Mouse (Mus musculus) cerebral cortex, adult 2 months (tissue): ENCODE data around the gene Mrln.

Source experiments
- WGBS: fragments of 180-500 bp; shearing (Covaris S2); methylation state at CpG from one replicate; pipeline ENCODE4 v1.1.7; 2018; 5-methylcytosine and 5-hydroxymethylcytosine counted together

The Mrln gene

DNA sequence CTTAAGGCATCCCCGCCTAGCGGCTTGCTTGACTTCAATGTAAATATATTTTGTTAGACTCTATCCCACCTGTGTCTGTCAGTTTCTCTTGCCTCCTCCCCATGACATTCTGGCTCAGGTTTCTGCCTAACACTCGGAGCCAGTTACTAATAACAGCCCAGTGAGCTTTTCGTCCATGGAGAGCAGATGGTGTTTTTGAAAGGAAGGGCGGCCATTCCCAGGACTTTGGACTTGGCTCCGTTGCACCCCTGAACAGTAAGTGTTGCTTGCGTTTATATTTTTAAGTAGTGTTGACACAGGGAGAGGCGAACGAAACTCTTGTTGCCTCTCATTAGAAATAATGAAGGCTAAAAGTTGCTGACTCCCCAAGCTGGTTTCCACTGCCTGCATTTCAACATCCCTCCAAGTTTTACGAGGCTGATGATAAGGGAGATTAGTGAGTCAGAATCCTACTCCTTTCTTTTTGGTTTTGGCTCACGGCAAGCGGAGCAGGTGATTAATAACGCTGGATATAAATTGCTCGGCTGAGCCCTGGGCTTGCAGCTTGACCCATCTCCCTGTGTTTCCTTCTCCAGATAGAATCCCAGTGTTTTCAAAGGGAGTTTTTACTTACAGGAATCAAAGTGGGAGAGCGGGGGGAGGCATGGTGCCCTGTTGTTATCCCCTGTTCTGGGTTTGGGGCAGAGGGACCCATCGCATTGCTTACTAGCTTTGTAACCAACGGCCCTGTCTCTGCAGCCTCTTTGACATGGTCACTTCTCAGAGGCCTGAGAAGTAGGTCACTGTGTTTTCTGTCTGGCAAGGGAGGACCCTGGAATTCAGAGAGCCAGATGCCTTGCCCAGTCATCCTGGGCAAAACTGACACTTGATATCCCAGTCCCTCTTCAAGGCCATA is at the start of gene Mrln:
Gene Mrln, plus strand, starts transcription at position 160 of the 895 bp plus-strand sequence.
- WGBS = 48% methylated on average over 17 of the region's 17 CpGs

DNA sequence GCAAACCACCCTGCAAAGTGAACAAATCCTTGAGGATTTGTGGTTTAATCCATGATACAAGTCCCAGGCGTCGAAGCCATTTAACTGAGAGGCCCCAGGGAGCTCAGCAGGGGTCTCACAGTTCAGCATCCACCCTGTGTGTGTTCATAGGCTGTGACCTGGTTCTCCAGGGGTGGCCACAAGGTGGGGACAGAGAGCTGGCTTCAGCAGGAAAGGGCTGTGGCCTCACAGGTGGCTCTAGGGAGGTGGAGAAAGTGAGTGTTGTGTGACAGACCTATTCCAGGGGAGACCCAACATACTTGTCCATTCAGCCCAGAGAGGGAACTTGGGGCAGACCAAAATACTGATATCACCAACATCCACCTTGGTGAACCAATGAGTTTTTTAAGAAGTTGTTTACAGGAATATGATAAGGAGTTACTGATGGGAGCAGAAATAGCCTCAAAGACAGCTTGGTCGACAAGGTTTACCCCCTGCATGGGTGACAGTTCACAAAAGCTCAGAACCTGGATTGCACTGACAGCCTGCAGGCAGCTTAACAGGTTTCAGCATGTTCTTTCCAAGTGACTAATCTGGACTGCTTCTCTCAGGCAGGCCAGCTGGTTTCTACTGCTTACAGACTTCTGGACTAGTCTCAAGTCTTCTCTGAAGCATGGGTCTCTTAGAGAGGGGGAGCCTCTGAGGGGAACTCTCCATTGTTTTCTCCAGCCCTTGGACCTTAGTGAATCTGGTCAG is 47.9 kb upstream of the Mrln start:
- 81% methylated on average over 3 of the region's 3 CpGs for WGBS

DNA sequence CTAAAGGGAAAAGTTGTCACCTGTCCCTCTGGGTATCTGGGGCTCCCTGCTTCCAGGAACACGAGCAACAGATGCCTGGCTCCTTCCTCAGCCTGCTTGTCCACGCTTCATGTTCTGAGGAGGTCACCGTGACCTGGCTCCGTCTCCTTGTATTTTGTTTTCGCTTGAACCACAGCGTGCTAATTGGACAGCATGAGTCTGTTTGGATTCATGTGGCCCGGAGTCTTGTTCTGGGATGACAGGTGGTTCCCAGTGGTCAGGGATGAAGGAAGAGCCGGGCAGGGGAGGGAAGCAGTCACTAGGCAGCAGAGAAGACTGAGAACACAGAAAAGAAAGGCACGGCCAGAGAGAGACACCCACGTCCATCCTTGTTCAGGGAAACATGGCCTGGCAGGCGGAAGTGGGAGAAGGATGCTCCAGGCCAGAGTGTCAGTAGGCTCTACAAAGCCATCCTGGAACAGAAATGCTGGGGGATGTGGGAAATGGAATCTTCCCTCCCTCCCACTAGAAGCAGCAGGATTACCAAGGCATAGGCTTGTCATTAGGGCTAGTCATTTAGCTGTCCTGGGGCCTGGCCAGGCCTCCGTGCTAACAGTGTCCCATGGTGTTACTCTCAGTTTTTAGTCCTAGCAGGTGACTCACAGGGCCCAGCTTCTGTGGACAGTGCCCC is 44.7 kb upstream of the Mrln start:
- WGBS = 61% methylated on average over 12 of the region's 12 CpGs

DNA sequence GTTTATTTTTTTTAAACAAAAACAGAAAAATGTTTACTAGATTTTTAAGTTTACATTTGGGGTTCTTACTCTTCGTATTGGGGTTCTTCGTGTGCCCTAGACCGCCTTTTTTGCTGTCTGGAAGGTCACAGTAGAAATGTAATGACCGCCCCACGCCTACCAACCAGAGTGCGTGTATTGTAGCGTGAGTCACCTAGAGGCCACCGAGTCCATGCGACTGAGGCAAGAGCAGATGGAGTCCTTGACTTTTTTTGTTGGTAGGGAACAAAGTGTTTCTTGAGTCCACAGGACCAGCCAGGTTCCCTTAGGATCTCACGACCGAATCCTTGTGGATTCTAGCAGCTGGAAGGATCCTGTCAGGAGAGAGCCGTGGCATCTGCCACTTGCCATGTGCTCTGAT is 43.7 kb upstream of the Mrln start:
- 90% methylated on average over 12 of the region's 12 CpGs for WGBS

DNA sequence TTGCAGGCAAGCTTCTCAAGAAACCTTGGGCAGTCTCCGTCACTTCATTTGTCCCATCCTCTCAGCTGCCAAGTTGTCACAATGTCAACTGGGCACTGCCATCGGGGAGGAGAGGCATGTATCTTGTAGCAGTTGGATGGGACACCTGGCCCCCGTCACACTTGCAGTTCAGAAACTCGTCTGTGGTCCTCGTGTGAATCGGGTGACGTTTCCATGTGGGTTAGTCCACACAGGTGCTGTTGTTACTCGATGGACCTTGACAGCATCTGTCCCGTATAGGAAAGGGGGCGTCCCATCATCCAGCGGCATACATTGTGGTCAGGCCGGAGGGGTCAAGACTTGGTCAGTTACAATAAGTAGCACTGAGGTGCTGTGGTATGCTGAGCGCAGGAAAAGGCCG is 43.0 kb upstream of the Mrln start:
- WGBS = 90% methylated on average over 14 of the region's 14 CpGs

DNA sequence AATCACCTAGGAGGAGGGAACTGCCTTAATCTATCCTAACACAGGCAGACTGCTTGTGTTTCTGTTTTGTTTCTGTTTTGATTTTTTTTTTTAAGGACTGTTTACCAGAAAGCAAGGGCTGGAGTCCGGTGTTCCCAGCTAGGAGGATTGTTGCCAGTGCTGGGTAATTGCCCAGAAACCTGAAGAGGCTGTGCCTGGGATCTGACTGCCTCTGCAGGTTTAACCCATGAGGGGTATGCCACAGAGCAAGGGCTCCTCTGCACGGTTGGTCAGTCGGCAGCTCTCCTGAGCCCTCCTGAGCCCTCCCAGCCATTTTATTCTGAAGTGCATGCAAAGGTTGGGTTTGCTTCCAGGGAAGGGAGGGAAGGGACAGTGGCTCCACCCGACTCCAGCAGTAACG is 40.8 kb upstream of the Mrln start:
- WGBS = 57% methylated on average over 5 of the region's 5 CpGs

DNA sequence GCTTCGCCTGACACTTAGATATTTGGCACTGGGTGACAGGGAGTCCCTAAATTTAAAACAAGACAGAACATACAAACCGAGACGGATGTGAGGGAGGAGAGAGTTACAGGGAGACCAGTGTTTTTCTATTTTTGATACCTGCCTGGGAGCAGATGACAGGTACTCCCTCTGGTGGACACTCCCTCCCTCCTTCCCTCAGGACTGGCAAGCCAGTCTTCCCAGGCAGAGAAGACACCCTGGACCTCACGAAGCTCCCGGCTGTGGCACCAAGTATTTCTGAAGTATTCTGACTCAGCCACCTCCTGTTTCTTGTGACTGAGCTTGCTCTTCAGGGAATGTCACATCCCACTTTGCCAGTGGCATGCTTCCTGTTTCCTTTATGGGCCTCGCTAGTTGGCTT is 38.6 kb upstream of the Mrln start:
- WGBS = 38% methylated on average over 6 of the region's 6 CpGs

DNA sequence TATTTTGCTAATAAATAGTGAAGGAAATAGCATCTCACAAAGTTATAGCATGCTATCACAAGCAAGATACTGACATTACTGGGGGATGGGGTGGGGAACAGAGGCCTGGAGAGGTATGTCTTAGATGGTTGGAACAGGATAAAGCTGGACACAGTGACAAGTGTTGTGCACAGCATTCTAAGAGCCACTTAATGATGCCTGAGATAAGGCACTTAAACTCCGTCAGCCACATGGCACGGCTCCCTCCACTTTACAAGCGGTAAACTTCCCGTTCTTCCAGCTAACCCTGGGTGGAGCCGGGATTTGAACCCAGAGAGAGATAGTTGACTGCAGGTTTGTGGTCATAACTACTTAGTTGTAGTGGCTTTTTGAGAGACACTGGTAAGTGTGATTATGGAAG is 38.0 kb upstream of the Mrln start:
- 95% methylated on average over 5 of the region's 5 CpGs for WGBS

DNA sequence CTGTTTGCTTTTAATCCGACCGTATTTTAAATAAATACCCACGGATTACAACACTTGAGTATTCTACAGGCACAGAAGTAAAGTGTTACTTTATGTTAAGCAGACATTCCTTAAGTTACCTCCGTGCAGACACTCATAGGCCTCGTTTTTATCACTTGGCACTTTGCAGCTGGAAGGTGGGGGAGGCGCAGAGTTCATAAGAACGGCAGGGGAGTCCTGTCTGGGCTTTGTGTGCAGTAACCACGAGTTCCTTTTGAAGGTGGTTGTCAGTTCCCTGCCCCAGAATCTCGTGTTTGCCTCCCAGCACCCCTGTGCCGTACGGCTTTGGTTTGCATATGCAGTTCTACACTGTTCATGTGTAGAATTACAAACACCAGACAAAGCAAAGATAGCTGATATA is 36.8 kb upstream of the Mrln start:
- 61% methylated on average over 11 of the region's 11 CpGs for WGBS

DNA sequence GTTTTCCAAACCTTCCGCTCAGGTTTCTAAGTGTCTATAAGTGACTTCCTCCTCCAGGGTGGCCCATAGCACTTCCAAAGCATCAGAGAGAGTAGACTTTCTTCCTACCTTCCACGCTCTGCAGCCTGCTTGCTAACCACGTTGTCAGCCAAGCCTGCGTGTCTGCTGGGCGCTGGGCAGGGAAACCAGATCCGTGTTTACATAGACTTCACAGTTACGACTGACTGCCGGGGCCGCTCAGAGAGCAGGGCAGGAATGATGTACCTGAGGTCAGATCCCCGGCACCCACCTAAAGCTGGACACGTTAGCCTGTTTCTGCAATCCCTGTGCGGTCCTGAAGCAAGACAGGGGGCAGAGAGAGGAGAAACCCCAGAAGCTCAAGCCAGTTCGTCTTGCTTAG is 36.1 kb upstream of the Mrln start:
- 59% methylated on average over 13 of the region's 13 CpGs for WGBS

DNA sequence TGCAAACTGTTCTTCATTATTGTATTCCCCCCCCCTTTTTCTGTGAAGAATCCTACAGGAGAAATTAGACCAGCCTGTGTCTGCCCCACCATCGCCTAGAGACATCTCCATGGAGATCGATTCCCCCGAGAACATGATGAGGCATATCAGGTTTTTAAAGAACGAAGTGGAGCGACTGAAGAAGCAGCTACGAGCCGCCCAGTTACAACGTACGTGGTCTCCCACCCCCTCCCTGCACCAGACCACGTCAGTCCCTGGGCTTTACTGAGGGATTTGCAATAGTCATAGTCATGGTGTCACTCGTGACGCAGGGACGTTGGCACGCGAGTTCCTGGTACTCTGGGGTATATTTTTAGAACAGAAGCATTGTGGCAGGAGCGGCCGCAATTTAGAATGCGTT is 35.4 kb upstream of the Mrln start:
- WGBS = 44% methylated on average over 18 of the region's 18 CpGs

DNA sequence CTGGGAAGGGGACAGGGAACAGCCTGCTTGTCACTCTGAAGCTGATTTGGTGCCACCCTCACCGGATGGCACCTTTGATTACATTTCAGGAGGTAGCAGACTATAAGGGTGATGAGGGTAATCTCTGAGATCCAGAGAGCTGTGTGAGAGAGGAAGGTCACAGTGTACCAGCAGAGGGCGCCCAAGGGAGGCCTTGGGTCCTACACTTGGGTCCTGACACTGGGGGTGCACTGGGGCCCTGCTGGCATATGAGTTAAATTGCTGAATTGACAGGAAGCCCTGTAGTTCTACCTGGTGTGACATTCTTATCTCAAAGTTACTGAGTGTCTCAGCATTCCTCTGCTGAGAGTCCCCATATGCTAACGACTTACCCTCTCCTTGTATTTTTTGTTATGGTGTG is 31.1 kb upstream of the Mrln start:
- WGBS = 55% methylated on average over 3 of the region's 3 CpGs

DNA sequence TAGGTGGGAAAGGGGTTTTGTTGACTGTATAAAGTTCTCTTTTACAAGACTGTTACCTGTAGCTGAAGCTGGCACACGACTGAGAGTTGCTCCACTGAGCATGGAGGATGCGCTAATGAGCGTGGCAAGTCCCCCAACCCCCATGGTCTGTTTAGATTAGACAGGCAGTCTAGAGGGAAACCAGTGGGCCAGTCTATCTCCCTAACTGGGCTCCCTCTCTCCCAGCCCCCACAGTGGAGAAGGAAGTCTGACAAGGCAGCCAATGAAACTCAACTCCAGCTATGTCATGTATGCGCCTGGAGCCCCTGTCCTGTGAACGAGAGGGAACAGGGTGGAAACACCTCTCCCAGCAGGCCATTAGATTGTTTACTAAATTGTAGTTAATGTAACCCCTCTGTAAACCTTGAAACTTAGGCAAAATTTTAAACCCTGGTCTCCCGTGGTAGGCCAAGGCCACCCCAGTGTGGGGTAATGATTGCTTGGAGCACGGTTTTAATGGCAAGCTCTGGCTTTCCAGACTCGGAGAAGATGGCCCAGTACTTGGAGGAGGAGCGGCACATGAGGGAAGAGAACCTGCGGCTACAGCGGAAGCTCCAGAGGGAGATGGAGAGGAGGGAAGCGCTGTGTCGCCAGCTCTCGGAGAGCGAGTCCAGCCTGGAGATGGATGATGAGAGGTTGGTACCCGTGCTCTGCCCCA is 29.8 kb upstream of the Mrln start:
- WGBS = 84% methylated on average over 16 of the region's 16 CpGs

DNA sequence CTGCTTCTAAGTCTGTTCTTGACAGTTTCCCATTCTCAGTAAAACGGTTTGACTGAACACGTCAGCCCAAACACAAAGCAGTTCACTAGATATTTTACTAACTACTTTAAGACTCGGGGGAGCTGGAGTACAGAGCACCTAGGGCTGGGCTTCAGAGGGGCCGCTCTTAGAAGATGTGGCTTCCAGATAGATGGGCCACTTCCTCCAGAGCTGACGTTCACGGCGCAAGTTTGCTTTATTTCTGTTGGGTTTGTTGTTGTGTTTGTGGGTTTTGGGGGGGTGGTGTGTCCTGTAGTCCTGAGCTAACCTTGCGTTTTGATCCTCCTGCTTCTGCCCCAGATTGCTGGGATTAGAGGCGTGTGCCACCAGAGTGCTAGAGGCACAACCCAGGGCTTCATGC is 23.7 kb upstream of the Mrln start:
- whole genome bisulfite sequencing = 84% methylated on average over 9 of the region's 9 CpGs

DNA sequence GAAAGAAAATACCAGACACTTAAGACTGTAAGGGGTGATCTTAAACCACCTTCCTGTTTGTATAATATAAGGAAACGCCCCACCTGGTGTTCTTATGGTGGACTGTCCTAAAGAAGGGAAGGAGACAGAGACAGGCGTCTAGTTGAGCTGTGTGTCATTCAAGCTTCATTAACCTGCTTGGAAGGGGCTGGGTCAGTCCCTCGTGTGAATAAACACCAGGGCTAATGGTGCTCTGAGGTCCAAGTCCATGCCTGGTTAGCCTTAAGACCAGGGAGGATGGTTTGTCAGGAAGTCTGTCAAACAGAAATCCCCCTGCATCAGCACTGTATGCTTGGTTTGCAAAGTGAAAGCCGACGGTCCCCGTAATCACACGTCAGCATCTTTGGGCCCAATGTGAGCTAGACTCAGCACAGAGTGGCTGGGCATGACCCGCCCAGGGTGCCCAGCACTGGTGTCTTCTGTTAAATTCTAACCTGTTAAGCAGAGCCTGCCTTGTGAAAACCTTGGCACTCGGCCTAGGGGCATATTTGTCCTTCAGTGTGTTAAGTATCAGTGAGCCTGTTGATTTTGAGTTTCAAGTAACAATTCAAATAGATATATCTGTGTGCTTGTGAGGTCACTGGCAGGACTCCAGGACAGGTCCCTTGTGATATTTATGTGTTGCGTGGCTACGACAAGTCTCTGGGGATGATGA is 23.0 kb upstream of the Mrln start:
- WGBS = 87% methylated on average over 11 of the region's 11 CpGs

DNA sequence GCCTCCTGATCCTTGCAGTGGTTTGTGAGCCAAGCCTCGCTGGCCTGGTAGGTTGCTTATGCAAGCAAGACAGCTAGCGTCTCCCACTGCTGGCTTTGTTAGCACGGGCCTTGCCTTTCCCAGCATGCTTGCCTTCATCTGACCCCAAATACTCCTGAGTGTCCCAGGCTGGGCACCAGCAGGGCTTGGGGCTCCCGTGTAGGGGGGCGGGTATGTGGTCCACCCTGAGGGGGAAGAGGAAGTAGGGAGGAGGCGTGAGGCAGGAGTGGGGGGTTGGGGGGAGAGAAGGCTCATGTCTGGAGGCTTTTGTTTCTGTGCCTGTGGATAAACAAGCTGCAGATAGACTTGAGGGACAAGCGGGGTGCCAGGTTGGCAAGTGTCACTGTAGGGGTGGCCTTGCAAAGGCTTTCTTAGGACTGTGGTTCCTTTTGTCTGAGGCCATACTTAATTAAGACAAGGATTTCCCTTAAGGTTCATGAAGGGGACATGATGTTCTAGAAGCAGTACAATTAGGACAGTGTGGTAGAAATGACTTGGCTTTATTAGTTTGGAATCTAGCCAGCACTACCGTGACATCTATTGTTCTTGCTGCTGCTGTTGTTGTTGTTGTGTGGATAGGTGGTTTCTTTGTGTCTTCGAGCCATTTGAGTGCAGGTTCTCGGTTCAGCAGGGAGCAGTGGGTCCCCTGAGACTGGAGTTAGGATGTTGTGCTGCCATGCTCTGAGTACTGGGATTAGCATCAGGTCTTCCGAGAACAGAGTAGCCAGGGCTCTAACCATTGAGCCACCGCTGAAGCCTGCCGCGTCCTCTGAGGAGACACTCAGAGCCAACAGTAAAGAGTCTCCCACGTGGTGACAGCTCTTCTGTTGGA is 21.0 kb upstream of the Mrln start:
- 47% methylated on average over 15 of the region's 15 CpGs for WGBS

DNA sequence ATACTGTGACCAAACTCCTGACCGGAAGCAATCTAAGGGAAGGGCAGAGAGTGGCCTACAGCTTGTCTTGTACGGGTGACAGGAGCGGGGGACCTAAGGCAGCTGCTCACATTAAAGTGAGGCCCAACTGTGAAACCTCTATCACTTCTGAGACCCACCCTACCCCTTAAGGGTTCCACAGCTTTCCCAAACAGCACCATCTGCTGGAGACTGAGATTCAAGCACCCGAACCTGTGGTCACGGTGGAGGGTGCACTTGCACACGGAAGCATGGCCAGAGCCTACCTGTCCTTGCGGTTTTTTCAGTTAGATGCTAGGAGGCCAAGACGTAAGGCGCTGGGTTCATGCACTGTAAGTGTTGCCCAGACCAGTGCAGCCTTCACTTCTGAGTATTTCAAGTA is 18.3 kb upstream of the Mrln start:
- 77% methylated on average over 9 of the region's 9 CpGs for WGBS

DNA sequence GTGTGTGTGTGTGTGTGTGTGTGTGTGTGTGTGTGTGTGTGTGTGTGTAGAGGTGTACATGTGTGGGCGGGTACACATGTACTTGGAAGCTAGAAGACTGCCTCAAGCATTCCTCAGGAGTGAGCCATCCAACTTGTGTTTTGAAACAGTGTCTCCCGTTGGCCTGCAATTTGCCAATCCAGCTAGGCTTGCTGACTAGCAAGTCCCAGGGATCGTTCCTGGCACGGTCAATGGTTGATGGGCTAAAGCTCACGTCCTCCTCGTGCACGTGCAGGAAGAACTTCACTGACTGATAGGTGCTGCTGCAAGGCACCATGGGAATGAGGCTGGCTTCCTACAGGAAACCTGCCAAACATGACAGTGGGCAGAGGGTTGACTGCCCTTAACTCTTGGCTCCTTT is 17.9 kb upstream of the Mrln start:
- 85% methylated on average over 7 of the region's 7 CpGs for WGBS

DNA sequence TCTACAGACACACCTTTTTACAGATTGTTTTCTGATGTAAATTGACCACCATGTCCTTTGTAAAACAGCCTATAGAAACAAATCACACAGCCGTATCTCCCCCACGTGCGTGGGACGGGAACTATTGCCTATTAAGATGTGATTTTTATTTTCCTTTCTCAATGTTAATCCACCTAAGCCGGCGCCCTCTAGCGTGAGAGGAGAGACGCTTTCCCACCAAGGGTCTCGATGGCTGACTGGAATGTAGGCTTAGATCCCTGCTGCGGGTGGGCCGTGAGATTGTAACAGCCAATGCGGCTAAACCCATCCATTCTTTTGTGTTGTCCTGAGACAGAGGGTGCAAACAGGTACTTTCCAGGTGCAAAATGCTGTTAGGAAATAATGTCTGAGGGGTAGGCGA is 14.6 kb upstream of the Mrln start:
- 83% methylated on average over 13 of the region's 13 CpGs for WGBS

DNA sequence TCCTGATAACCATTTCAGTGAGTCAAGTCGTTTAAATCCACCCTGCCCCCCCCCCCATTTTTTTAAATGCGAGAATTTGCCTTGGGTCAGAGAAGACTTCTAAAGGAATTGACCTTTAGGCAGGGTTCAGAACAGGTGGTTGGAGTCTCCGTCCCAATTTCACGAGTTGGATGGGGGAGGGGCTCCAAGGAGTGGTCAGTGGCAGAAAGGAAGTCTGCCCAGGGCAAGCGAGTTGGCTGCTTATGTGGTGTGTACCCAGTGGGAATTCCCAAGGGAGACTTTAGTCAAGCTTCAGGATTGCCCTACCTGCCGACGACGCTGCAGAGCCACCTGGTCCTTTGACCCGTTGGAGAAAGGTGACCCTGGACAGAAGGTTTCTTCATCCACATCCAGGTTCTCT is 10.2 kb upstream of the Mrln start:
- 77% methylated on average over 9 of the region's 9 CpGs for WGBS
